Mouse (Mus musculus) hindbrain, embryonic 11.5 days (tissue): Measurements from ENCODE around the gene Qdpr. TPM values are rescaled to one million over a fixed set of nuclear protein-coding genes. Genes with fewer than 3 reads are reported as not detected.

Source experiments
- ATAC-seq: fragments of 200-750 bp; cut with Nextera tagmentation; 2 replicates; pipeline ENCODE4 v1.8.0; 2017; ENCODE audit warnings: mild to moderate bottlenecking, moderate TSS enrichment, moderate library complexity; ENCODE audit not compliant: low FRiP score
- DNase-seq: peaks from one replicate; pipeline ENCODE4 v3.0.0-alpha.2; 2015; ENCODE audit warnings: low spot score
- H3K27ac ChIP-seq: fragments of 300-500 bp; sonication (generic); 2 replicates; pipeline ENCODE4 v1.5.1; 2014; ENCODE audit warnings: mild to moderate bottlenecking, low read depth, low read length
- H3K27me3 ChIP-seq: fragments of 300-500 bp; sonication (generic); 2 replicates; pipeline ENCODE4 v1.6.1; 2014; ENCODE audit warnings: mild to moderate bottlenecking, low read length, moderate library complexity, mixed read lengths; ENCODE audit not compliant: control insufficient read depth, insufficient read depth
- H3K36me3 ChIP-seq: fragments of 300-500 bp; sonication (generic); 2 replicates; pipeline ENCODE4 v1.6.1; 2014; ENCODE audit warnings: mild to moderate bottlenecking, low read length, moderate library complexity, mixed read lengths; ENCODE audit not compliant: control insufficient read depth, insufficient read depth
- H3K4me1 ChIP-seq: fragments of 300-500 bp; sonication (generic); replicated peaks from 2 replicates; pipeline ENCODE4 v1.6.1; 2014; ENCODE audit warnings: low read length, mixed read lengths; ENCODE audit not compliant: control insufficient read depth, insufficient read depth
- H3K4me2 ChIP-seq: fragments of 300-500 bp; sonication (generic); replicated peaks from 2 replicates; pipeline ENCODE4 v1.6.1; 2014; ENCODE audit warnings: mild to moderate bottlenecking, low read depth, low read length
- H3K4me3 ChIP-seq: fragments of 300-500 bp; sonication (generic); 2 replicates; pipeline ENCODE4 v1.5.1; 2014; ENCODE audit warnings: low read depth, low read length
- H3K9ac ChIP-seq: fragments of 300-500 bp; sonication (generic); 2 replicates; pipeline ENCODE4 v1.6.1; 2014; ENCODE audit warnings: low read depth, low read length
- H3K9me3 ChIP-seq: fragments of 300-500 bp; sonication (generic); 2 replicates; pipeline ENCODE4 v1.6.1; 2016; ENCODE audit warnings: low read length; ENCODE audit not compliant: control insufficient read depth
- WGBS: fragments of 180-500 bp; shearing (Covaris S2); extraction: QIAGEN DNeasy Blood & Tissue Kit; methylation state at CpG from one replicate; pipeline ENCODE4 v1.1.7; 2014; 5-methylcytosine and 5-hydroxymethylcytosine counted together
- polyA plus RNA-seq: library from polyadenylated mRNA; unstranded; fragments of >200 nt; fragmentation: Nextera tagmentation; extraction: Ambion mirVana; gene quantifications from 2 replicates; pipeline ENCODE4 v1.2.1, GENCODE M21; 2014

Qdpr gene
- polyA plus RNA-seq, 1 experiment from 2014 or later: 109 TPM

GRCm38 (mm10) chr5:45424021-45424886 lies 25.8 kb downstream of the Qdpr start:
- WGBS: 38% methylated on average over 8 of the region's 8 CpGs

GRCm38 (mm10) chr5:45421881-45422844 lies 27.9 kb downstream of the Qdpr start:
- Histone ChIP-seq H3K4me1 (no peaks in the 10 kb centered on the region), H3K9me3 (no peaks in the 10 kb centered on the region), H3K4me3 (no peak overlapping the region), H3K4me2 (no peak overlapping the region), H3K36me3 (no peaks in the 10 kb centered on the region), H3K9ac (no peak overlapping the region), H3K27me3 (no peaks in the 10 kb centered on the region), H3K27ac (no peak overlapping the region)
- ATAC-seq: no peak
- DNase-seq: no peak
- 75% methylated on average over 12 of the region's 12 CpGs for WGBS

More at GRCm38 (mm10) chr5:45424021-45424886, 25.8 kb downstream of the Qdpr start:
- H3K4me2 ChIP-seq: no peak overlapping the region
- peak; percentile 78 for ATAC-seq
- H3K9me3 ChIP-seq: no peaks in the 10 kb centered on the region
- peak; percentile 79 for DNase-seq
- no peak overlapping the region for H3K4me3 ChIP-seq
- no peaks in the 10 kb centered on the region for H3K27me3 ChIP-seq
- no peaks in the 10 kb centered on the region for H3K36me3 ChIP-seq
- no peak overlapping the region for H3K9ac ChIP-seq
- H3K27ac ChIP-seq: no peak overlapping the region
- H3K4me1 ChIP-seq: no peaks in the 10 kb centered on the region

GRCm38 (mm10) chr5:45419841-45420638 lies 30.0 kb downstream of the Qdpr start:
- 77% methylated on average over 10 of the region's 10 CpGs for WGBS
- peak; percentile 63; the same call in 1 of the 2 replicates for ATAC-seq

GRCm38 (mm10) chr5:45417859-45418443 lies 32.1 kb downstream of the Qdpr start:
- DNase-seq (no peak), ATAC-seq (no peak)
- H3K27me3 ChIP-seq: no peaks in the 10 kb centered on the region
- 83% methylated on average over 3 of the region's 3 CpGs for WGBS
- no peaks in the 10 kb centered on the region for H3K4me1 ChIP-seq
- H3K4me3 ChIP-seq: no peak overlapping the region
- no peak overlapping the region for H3K9ac ChIP-seq
- H3K36me3 ChIP-seq: no peaks in the 10 kb centered on the region
- no peak overlapping the region for H3K27ac ChIP-seq
- no peaks in the 10 kb centered on the region for H3K9me3 ChIP-seq
- H3K4me2 ChIP-seq: no peak overlapping the region

More at GRCm38 (mm10) chr5:45419841-45420638, 30.0 kb downstream of the Qdpr start:
- H3K27me3 ChIP-seq: no peaks in the 10 kb centered on the region
- H3K9me3 ChIP-seq: no peaks in the 10 kb centered on the region
- H3K4me1 ChIP-seq: no peaks in the 10 kb centered on the region
- H3K4me3 ChIP-seq: no peak overlapping the region
- H3K36me3 ChIP-seq: no peaks in the 10 kb centered on the region
- H3K27ac ChIP-seq: no peak overlapping the region
- no peak overlapping the region for H3K4me2 ChIP-seq
- H3K9ac ChIP-seq: no peak overlapping the region
- peak; percentile 31 for DNase-seq

- no peak for DNase-seq
- no peak overlapping the region for H3K4me2 ChIP-seq
- no peak overlapping the region for H3K9ac ChIP-seq
- no peaks in the 10 kb centered on the region for H3K27me3 ChIP-seq
- H3K4me3 ChIP-seq: no peak overlapping the region
- no peaks in the 10 kb centered on the region for H3K36me3 ChIP-seq
- no peaks in the 10 kb centered on the region for H3K4me1 ChIP-seq
- H3K27ac ChIP-seq: no peak overlapping the region
- no peak for ATAC-seq
- no peaks in the 10 kb centered on the region for H3K9me3 ChIP-seq
- WGBS: 85% methylated on average over 3 of the region's 3 CpGs
These were observed 33.6 kb downstream of the Qdpr start for GRCm38 (mm10) chr5:45416478-45416877.

GRCm38 (mm10) chr5:45406129-45406528 lies 43.9 kb downstream of the Qdpr start:
- ATAC-seq (no peak), DNase-seq (no peak)
- no peak overlapping the region for H3K4me3 ChIP-seq
- no peaks in the 10 kb centered on the region for H3K4me1 ChIP-seq
- H3K9me3 ChIP-seq: no peaks in the 10 kb centered on the region
- no peak overlapping the region for H3K4me2 ChIP-seq
- 88% methylated on average over 2 of the region's 2 CpGs for WGBS
- no peak overlapping the region for H3K27ac ChIP-seq
- H3K36me3 ChIP-seq: no peaks in the 10 kb centered on the region
- H3K27me3 ChIP-seq: no peaks in the 10 kb centered on the region
- H3K9ac ChIP-seq: no peak overlapping the region

GRCm38 (mm10) chr5:45402632-45403031 lies 47.4 kb downstream of the Qdpr start:
- Histone ChIP-seq H3K9me3 (no peaks in the 10 kb centered on the region), H3K4me3 (no peak overlapping the region), H3K9ac (no peak overlapping the region), H3K27me3 (no peaks in the 10 kb centered on the region), H3K27ac (no peak overlapping the region), H3K36me3 (no peaks in the 10 kb centered on the region), H3K4me2 (no peak overlapping the region), H3K4me1 (no peaks in the 10 kb centered on the region)
- peak; percentile 83 for DNase-seq
- 20% methylated on average over 10 of the region's 11 CpGs for WGBS
- ATAC-seq: peak; percentile 47; the same call in 1 of the 2 replicates
